Mouse (Mus musculus) brain, adult 2 months (tissue): ENCODE measurements around the gene Mndal.
"Not testable (repeated sequence)": the region's sequence is repeated elsewhere in the genome, so short reads cannot be mapped to it uniquely, and the experiment has no call there.

Experiments
- DNase-seq: peaks from one replicate; pipeline ENCODE4 v3.0.0; 2011; ENCODE audit warnings: low read depth, low spot score

Gene Mndal

DNA sequence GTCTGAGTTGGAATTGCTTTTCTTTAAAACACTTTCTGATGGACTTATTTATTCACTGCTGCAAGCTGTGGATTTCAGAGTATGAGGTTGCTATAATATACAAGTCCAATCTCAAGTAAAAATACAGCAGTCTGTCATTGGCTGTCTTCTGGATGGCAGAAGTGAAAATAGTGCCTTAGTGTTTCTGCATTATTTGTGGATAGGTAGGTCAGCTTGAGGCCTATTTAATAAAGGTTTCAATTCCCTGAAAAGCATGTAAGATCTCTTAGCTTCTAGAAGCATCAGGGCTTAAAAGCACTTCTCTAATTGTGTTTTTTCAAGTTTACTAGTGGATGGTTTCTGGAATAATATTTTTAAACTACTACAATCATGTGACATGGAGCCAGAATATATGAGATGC, 52.5 kb downstream of the Mndal start:
- not testable (repeated sequence) for DNase-seq

DNA sequence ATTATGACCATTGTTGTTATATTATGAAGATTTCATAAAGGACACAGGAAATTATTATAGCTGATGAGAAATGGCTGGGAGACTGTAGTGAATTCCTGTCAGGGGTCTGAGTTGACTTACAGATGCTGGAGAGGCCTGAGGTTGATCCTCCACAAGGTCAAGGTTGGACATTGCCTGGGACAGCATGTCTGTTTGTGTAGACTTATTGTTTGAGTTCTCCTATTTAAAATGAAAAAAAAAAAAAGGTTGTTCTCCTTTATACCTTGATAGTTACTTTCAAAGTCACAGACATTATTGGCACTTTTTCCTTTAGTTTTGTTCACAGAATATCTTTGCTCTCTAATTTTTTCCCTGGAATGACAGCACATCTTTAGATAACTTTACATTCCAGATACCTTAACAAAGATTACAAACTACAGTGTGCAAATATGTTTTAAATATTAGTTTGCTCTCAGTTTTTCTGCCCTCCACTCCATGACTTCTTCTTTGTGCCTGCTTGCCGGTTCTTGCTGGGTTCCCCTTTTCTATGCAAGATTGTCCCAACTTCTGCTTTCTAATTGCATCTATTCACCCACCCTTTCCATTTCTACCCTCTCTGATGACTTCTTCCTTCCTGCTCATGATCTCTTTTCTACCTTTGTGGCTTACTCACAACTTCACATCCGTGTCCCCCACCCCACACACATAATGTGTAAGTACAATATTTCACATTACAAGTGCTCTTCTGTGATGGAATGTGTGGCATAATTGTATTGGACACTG, 55.1 kb downstream of the Mndal start:
- not testable (repeated sequence) for DNase-seq

- peak; percentile 62 for DNase-seq
Measured at GRCm38 (mm10) chr1:173880004-173880666, 62.2 kb downstream of the Mndal start.

- DNase-seq, result not testable (repeated sequence)
Measured at GRCm38 (mm10) chr1:173879225-173879987, 62.9 kb downstream of the Mndal start.

- not testable (repeated sequence) for DNase-seq
Measured at GRCm38 (mm10) chr1:173878264-173878663, 64.0 kb downstream of the Mndal start.

DNA sequence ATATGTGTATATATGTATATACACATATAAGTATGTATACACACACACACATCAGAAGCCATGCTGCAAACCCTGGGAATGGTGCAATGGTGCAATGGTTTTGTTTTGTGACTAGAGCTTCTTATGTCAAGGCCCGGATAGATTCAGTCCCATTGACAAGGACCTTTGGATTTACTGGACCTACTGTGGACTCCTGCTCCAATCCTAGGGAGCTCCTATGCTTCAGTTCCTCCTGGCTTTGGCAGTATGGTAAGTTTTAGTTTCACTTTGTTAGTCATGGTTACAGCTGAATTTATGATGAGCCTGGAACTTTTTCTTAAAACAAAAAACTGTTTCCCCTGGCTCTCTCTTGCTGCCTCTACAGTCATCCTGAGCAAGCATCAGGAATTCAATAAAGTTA, 65.2 kb downstream of the Mndal start:
- DNase-seq, result not testable (repeated sequence)

GRCm38 (mm10) chr1:173868586-173868985, 73.7 kb downstream of the Mndal start:
- not testable (repeated sequence) for DNase-seq

- no peak for DNase-seq
Measured at GRCm38 (mm10) chr1:173866504-173866903, 75.8 kb downstream of the Mndal start.

DNA sequence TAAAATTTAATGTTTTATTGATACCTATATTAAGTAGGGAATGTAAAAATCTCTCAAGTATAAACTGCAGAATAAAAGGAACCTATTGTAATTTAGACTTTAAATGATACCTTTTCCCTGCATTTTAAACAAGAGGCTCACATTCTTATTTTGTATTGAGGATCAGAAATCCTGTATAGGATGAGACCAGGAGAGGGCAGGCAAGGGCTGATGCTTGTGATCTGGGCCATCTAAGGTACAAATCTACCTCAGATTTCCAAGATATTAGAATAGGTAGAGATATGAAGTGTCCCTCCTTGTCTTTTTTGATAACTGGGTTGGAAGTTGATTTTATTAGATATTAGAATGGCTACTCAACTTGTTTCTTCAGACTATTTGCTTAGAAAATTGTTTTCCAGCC, 88.6 kb downstream of the Mndal start:
- peak; percentile 7 for DNase-seq

DNA sequence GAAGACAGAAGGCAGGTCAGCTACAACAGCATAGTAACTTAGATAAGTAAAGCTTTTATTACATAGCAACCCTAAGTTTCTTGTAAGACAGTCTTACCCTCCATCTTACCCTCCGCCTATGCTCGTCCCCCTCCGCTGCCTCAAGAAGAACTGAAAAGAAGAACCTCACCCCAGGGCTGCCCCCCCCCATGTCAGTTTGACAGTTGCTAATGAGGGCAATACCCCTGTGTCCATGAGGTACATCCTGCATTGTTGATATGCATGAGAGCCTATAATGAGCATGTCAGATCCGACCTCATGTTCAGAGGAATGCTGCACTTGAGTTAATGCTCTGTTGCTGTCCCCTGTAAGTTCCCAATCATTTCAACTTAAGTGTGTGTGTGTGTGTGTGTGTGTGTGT, 89.4 kb downstream of the Mndal start:
- DNase-seq, result not testable (repeated sequence)

GRCm38 (mm10) chr1:173846193-173846592, 96.1 kb downstream of the Mndal start:
- not testable (repeated sequence) for DNase-seq

DNA sequence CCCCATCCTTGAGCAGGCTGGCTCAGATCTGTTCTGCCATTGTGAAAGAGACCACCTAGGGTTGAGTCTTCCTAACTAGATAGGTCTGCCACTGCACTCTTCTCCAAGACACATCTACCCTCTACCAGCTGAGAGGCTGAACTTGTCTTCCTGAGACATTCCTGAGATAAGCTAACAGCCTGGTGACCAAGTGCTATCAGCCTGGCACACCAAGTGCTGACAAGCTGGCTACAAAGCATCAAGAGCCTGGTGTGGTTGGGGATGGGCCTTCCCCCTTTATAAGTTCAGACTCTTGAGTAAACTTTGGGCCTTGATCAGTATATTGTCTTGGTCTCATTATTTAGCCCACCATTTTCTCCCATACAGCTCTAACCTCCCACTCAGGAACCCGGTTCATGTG, 97.5 kb downstream of the Mndal start:
- DNase-seq, result no peak

DNA sequence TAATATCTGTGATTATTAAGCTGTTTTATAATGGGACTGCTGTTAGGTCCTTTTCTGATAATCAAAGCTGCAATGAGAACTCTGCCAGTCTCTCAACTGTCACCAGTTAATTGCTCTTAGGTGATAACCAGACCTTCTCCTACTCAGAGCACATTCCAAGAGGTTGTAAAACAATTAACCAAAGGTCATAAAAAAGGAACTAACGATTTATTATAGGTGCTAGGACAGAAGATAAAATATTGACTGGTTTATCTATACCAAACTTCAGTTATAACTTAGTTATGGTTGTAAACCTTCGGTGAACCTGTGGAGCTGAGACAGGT, 120.8 kb downstream of the Mndal start:
- DNase-seq, result not testable (repeated sequence)

- DNase-seq, result not testable (repeated sequence)
Measured at GRCm38 (mm10) chr1:173820794-173821480, 121.4 kb downstream of the Mndal start.

GRCm38 (mm10) chr1:173809294-173809693, 133.0 kb downstream of the Mndal start:
- peak; percentile 2 for DNase-seq

DNA sequence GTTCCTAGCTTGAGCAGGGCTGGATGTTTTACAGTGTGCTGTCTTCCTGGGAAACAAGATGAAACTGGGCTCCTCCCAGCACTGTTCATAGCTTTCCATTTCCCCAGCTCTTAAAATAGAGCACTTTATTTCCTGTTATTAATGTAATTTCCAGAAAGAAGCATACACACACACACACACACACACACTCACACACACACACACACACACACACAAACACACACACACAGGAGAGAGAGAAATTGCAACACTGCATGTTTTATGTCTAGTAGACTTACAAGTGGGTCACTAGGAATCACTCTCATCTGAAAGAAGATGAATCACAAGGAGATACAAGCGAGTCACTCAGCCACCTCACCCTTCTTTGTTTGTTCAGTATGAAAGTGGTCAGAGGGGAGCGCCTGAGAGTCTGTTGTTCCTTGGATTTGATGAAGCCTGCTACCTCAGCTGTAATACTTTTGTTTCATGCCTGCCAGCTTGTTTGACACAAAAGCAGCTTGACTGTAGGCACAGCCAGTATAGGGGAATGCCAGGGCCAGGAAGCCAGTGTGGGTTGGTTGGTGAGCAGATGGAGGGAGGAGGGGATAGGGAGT, 139.5 kb downstream of the Mndal start:
- DNase-seq, result peak; percentile 10

- not testable (repeated sequence) for DNase-seq
Measured at GRCm38 (mm10) chr1:173802207-173802606, 140.1 kb downstream of the Mndal start.

DNA sequence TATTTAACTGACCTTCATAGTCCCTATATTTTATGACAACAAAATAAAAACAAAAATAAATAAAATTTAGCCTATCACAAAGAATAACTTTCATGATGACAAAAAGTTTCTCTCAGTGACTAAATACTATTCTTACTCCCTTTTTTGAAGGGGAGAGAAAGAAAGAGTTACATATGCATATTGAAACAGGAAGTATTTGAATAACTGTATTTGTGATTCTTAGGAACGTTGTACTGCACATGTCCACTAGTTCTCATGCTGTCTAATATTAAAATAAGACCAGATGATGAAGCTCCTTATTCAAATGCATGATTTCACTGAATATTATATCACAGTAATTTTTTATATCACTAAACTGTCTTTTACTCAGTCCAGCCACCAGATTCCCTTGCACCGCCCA, 140.5 kb downstream of the Mndal start:
- not testable (repeated sequence) for DNase-seq
